Mouse (Mus musculus) testis, adult 2 months (tissue): ENCODE data around the gene Mroh2a. TPM values are rescaled to one million over a fixed set of nuclear protein-coding genes. Genes with fewer than 3 reads are reported as not detected.

Source experiments
- H3K27ac ChIP-seq: fragments of 200-500 bp; 2 replicates; pipeline ENCODE4 v1.5.1; 2012; ENCODE audit warnings: low read depth, low read length; ENCODE audit not compliant: control insufficient read depth, insufficient read depth
- H3K27me3 ChIP-seq: fragments of 200-500 bp; 2 replicates; pipeline ENCODE4 v1.6.1; 2012; ENCODE audit warnings: mild to moderate bottlenecking, low read length, moderate library complexity; ENCODE audit not compliant: control insufficient read depth, insufficient read depth
- H3K36me3 ChIP-seq: fragments of 200-500 bp; 2 replicates; pipeline ENCODE4 v1.6.1; 2012; ENCODE audit warnings: mild to moderate bottlenecking, low read length; ENCODE audit not compliant: control insufficient read depth, insufficient read depth
- H3K4me1 ChIP-seq: fragments of 200-500 bp; 2 replicates; pipeline ENCODE4 v1.6.1; 2012; ENCODE audit warnings: low read length; ENCODE audit not compliant: control insufficient read depth, insufficient read depth
- H3K4me3 ChIP-seq: fragments of 200-500 bp; 2 replicates; pipeline ENCODE4 v1.5.1; 2012; ENCODE audit warnings: low read depth, mild to moderate bottlenecking, low read length, moderate library complexity, mixed read lengths; ENCODE audit not compliant: control insufficient read depth
- CTCF ChIP-seq: fragments of 200-500 bp; IDR thresholded peaks from 2 replicates; pipeline ENCODE4 v1.5.1; 2012; ENCODE audit warnings: low read depth, mild to moderate bottlenecking, inconsistent platforms, low read length, moderate library complexity; ENCODE audit not compliant: control insufficient read depth, insufficient read depth, insufficient replicate concordance
- POLR2A ChIP-seq: fragments of 200-500 bp; IDR thresholded peaks from 2 replicates; pipeline ENCODE4 v1.6.1; 2012; ENCODE audit warnings: low read depth, mild to moderate bottlenecking, inconsistent platforms, low read length, moderate library complexity; ENCODE audit not compliant: control insufficient read depth
- polyA plus RNA-seq: library from polyadenylated mRNA; depleted of rRNA; stranded (reverse); fragments of >200 nt; gene quantifications from 2 replicates; pipeline ENCODE4 v1.2.3, GENCODE M21; 2012

The Mroh2a gene
- polyA plus RNA-seq, 1 experiment, result 116 TPM

- H3K36me3 ChIP-seq, result no peaks in the 10 kb centered on the region; the same call in none of the 2 replicates
- no peak for TF ChIP-seq CTCF
- no peak within 1 kb of the TSS for H3K4me3 ChIP-seq
- no peaks in the 10 kb centered on the region; the same call in 1 of the 2 replicates for H3K4me1 ChIP-seq
- no peaks in the 10 kb centered on the region for H3K27me3 ChIP-seq
- H3K27ac ChIP-seq, result no peak within 1 kb of the TSS
These were observed 26.3 kb upstream of the Mroh2a start, which contains the start of gene Ugt1a2 for GRCm38 (mm10) chr1:88200456-88200855. Gene Ugt1a2, plus strand, starts transcription at chr1:88200601.

DNA sequence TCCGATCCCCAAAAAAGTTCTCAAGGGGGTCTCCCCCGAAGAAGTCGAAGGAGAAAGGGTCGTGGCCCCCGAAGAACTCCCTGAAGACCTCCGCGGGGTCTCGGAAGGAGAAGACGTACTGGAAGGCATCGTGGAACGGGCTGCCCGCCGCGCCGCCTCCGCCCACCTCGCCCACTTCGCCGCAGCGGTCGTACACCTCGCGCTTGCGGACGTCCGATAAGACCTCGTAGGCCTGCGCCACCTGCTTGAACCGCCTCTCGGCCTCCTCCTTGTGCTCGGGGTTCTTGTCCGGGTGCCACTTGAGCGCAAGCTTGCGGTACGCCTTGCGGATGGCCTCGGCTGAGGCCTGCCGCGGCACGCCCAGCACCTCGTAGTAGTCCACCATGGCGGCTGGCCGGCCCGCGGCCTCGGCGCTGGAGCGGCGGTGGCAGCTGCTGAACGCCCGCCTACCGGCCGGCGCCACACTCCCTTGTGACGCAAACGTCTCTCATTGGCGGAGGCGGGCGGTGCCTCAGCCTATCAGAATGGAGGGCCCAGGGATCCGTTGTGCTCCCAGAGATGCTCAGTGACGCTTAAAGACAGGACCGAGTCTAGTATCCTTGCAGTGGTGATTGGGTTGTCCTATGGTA, 21.4 kb upstream of the Mroh2a start, which contains the start of gene Dnajb3:
Dnajb3 (minus strand) TSS at position 489 of the 629 bp plus-strand sequence.
- no peaks in the 10 kb centered on the region for H3K27me3 ChIP-seq
- peak within 1 kb of the TSS; percentile 97 for H3K4me3 ChIP-seq
- no peaks in the 10 kb centered on the region; the same call in none of the 2 replicates for H3K36me3 ChIP-seq
- TF ChIP-seq POLR2A, result peak; percentile 100
- TF ChIP-seq CTCF, result no peak
- H3K27ac ChIP-seq, result peak within 1 kb of the TSS; percentile 100
- H3K4me1 ChIP-seq, result peaks cover 2% of the 10 kb centered on the region; the same call in 1 of the 2 replicates

DNA sequence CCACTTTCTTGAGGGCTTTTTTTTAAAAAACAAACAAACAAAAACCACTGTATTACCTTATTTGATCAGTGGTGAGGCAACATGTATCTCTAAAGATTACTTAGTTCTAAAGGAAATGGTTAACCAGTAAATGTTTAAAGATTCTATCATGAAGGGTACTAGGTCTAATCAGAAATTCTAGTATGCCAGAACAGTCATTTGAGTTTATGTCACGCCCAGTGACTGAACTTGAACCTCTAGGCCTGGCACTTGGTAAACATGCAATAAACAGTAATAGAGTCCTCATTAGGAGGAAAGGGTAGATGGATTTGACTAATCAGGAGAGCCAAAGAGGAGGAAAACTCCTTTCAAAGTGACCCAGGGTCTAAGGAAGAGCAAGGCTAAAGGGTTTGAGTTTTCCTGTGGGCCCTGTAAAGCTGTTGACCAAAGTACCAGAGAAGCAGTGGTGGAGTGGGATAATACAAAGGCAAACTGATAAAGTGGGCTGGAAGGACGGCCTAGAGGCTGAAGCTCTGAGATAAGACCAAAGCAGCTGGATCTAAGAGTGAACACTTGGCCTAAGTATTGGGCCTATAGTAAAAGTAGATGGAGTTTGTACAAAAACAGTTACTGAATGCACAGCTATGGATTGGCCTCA, 19.8 kb upstream of the Mroh2a start:
- Histone ChIP-seq H3K27me3 (no peaks in the 10 kb centered on the region), H3K4me3 (peak overlapping the region; percentile 63), H3K27ac (no peak overlapping the region), H3K36me3 (no peaks in the 10 kb centered on the region; the same call in none of the 2 replicates), H3K4me1 (peaks cover 2% of the 10 kb centered on the region; the same call in 1 of the 2 replicates)
- no peak for TF ChIP-seq CTCF

GRCm38 (mm10) chr1:88211812-88212211, 15.0 kb upstream of the Mroh2a start, which contains the start of gene Ugt1a1:
Gene Ugt1a1, plus strand, starts transcription at chr1:88211959.
- Histone ChIP-seq H3K27me3 (no peaks in the 10 kb centered on the region), H3K4me1 (no peaks in the 10 kb centered on the region), H3K4me3 (no peak within 1 kb of the TSS), H3K36me3 (no peaks in the 10 kb centered on the region), H3K27ac (no peak within 1 kb of the TSS)
- TF ChIP-seq POLR2A (no peak), CTCF (no peak)

DNA sequence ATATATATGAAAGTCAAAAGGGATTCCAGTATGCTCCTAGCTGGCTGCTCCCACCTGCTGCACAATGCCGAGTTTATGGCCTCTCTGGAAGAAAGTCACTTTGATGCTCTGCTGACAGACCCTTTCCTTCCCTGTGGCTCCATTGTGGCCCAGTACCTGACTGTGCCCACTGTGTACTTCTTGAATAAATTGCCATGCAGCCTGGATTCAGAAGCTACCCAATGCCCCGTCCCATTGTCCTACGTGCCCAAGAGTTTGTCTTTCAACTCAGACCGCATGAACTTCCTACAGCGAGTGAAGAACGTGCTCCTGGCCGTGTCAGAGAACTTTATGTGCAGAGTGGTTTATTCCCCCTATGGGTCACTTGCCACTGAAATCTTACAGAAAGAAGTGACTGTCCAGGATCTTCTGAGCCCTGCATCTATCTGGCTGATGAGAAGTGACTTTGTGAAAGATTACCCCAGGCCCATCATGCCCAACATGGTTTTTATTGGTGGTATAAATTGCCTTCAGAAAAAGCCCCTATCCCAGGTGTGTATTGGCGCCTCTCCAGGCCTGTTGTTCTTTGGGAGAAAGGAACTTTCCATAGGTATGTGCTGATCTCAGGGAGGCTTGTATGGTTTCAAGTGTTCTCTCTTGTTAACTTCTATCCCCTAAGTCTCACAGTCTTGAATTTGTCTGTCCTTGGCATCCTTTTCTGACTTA, 14.3 kb upstream of the Mroh2a start:
- TF ChIP-seq CTCF (no peak), POLR2A (no peak)
- H3K27ac ChIP-seq, result no peak overlapping the region
- no peaks in the 10 kb centered on the region for H3K4me1 ChIP-seq
- no peaks in the 10 kb centered on the region for H3K36me3 ChIP-seq
- no peaks in the 10 kb centered on the region for H3K27me3 ChIP-seq
- H3K4me3 ChIP-seq, result no peak overlapping the region

DNA sequence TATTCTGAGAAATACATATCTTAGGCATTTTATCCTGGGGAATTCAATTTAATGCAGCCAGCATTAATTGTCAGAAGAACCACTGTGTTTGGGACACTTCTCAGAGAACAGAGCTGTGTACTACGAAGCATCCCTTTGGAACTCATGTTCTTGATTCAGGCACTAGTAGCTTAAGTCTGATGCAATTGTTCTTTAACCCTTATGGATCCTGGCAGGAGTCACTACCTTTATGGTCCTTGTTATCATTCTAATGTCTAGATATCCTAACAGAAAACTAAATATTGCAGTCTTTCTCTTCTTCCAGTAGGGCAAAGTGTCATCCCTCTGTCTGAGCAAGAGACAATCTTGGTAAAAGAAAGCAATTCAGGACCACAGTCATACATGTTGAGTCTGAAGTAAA, 13.7 kb upstream of the Mroh2a start:
- Histone ChIP-seq H3K27ac (no peak overlapping the region), H3K4me3 (no peak overlapping the region), H3K27me3 (no peaks in the 10 kb centered on the region), H3K4me1 (no peaks in the 10 kb centered on the region), H3K36me3 (no peaks in the 10 kb centered on the region)
- TF ChIP-seq POLR2A (no peak), CTCF (no peak)

DNA sequence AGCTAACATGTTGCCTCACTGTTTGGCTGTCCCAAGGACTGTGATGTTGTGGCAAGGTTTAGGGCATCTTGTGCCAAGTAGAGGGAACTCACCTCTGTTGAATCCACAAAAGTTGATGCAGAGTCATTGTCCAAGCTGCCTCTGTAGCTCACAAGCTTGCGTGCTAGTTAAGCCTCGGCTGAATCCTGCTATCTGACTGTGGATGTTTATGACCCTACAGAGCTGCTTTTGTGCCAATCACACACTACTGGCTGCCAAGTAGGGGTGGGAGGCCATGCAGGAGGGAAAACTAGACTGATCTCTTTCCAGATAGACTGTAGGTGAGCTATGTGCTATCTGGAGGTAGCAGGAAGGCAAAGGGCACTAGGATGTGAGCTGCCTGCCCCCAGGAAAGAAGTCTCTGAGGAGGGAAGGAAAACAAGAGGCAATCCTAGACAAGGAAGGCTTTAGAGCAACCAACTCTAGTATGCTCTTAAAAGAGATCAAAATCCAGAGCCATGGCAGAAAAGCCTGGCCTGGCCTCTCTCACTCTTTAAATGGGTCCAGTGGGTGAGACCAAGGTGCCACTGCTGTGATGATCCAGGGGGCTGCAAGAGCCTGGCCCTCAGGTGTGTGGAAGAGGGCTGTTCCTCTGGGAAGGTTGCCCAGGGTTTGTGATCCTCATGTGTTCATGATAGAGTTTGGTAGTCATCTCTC, 12.9 kb upstream of the Mroh2a start:
- Histone ChIP-seq H3K27me3 (no peaks in the 10 kb centered on the region), H3K4me1 (no peaks in the 10 kb centered on the region), H3K4me3 (no peak overlapping the region), H3K27ac (no peak overlapping the region), H3K36me3 (no peaks in the 10 kb centered on the region)
- TF ChIP-seq CTCF (no peak), POLR2A (no peak)
